Mouse (Mus musculus) left cerebral cortex, adult 2 months (tissue): ENCODE data around the gene Syt5. TPM values are rescaled to one million over a fixed set of nuclear protein-coding genes. Genes with fewer than 3 reads are reported as not detected.
A peak's percentile ranks its signal among the peaks of the same experiment; 100 is the strongest.
"Not testable (repeated sequence)": the region's sequence is repeated elsewhere in the genome, so short reads cannot be mapped to it uniquely, and the experiment has no call there.

Source experiments
- DNase-seq, 2 experiments: peaks; one replicate each; pipeline ENCODE4 v3.0.0; 2021 to 2022; ENCODE audit warnings: low spot score in 2 of 2, mixed read lengths in 1 of 2; ENCODE audit errors: extremely low spot score in 1 of 2
- H3K27ac ChIP-seq: fragments of 200-600 bp; 2 replicates; pipeline ENCODE4 v1.8.1; 2022
- H3K4me3 ChIP-seq: fragments of 200-600 bp; 2 replicates; pipeline ENCODE4 v1.8.1; 2022
- CTCF ChIP-seq: fragments of 200-600 bp; IDR thresholded peaks from 2 replicates; pipeline ENCODE4 v1.8.1; 2022; ENCODE audit warnings: antibody characterized with exemption, mild to moderate bottlenecking, moderate library complexity
- intact Hi-C: fragments of 180-260 bp; cut with DNase I; formaldehyde crosslinking; loops from one replicate; pipeline ENCODE4 v1.15.1; 2025
- long read RNA-seq, 2 experiments: library from polyadenylated mRNA; stranded (forward); transcript quantifications; one replicate each; pipeline ENCODE4 v2.0.0; 2021; ENCODE audit warnings: borderline mapping rate in 2 of 2
- total RNA-seq, 2 experiments: library from RNA; stranded (reverse); gene quantifications; 2 replicates each; pipeline ENCODE4 v1.2.3; 2021

The Syt5 gene
- 100 to 1,000 TPM; 270 to 272 TPM for total RNA-seq
- long read RNA-seq, experiment 1, transcript Syt5-201 (8 exons, 1,750 nt), result major isoform, 42 of 209 reads
- long read RNA-seq, experiment 1, partial matches to known transcripts, result 15 of 209 reads
- long read RNA-seq, experiment 1, other reads (novel, unspliced or antisense), result 152 of 209 reads
- long read RNA-seq, experiment 2, transcript Syt5-201 (8 exons, 1,750 nt), result major isoform, 32 of 130 reads
- long read RNA-seq, experiment 2, partial matches to known transcripts, result 15 of 130 reads
- long read RNA-seq, experiment 2, other reads (novel, unspliced or antisense), result 83 of 130 reads

GRCm38 (mm10) chr7:4547221-4547641 lies at the start of gene Syt5:
TSS of gene Syt5 (minus strand) at chr7:4547541.
- intact Hi-C loops, result no loop called here
- no peak for TF ChIP-seq CTCF
- H3K4me3 ChIP-seq, result peak within 1 kb of the TSS; percentile 67
- DNase-seq, result peak; percentile 67 to 79
- peak within 1 kb of the TSS; percentile 97 for H3K27ac ChIP-seq

GRCm38 (mm10) chr7:4597046-4597445 lies 49.7 kb upstream of the Syt5 start:
- H3K4me3 ChIP-seq, DNase-seq, intact Hi-C loops, H3K27ac ChIP-seq: not testable (repeated sequence)

DNA sequence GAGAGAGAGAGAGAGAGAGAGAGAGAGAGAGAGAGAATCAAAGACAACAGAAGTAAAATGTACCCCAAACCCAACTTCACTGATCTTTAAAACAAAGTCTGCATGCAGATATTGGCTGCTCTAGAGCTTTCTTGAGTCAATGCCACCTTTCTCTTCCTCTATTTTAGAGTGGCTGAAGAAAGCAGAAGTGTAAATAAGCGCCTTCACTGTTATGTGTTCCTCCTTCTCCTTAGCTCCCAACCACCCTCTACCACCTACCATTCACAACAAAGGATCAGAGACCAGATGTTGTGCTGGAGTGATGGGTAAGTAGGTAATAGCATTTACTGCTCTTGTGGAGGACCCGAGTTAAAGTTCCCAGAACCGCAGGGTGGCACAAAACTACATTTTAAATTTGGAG lies 34.1 kb upstream of the Syt5 start:
- DNase-seq, H3K27ac ChIP-seq, intact Hi-C loops, H3K4me3 ChIP-seq: not testable (repeated sequence)

DNA sequence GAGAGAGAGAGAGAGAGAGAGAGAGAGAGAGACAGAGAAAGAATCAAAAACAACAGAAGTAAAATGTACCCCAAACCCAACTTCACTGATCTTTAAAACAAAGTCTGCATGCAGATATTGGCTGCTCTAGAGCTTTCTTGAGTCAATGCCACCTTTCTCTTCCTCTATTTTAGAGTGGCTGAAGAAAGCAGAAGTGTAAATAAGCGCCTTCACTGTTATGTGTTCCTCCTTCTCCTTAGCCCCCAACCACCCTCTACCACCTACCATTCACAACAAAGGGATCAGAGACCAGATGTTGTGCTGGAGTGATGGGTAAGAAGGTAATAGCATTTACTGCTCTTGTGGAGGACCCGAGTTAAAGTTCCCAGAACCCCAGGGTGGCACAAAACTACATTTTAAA lies 25.0 kb upstream of the Syt5 start:
- intact Hi-C loops, DNase-seq, H3K4me3 ChIP-seq, H3K27ac ChIP-seq: not testable (repeated sequence)

- no peak for DNase-seq
- TF ChIP-seq CTCF, result no peak; the same call in 1 of the 2 replicates
- H3K4me3 ChIP-seq, result no peak overlapping the region
- H3K27ac ChIP-seq, result no peak overlapping the region
- intact Hi-C loops, result loop anchor here (5.0 kb wide), 1 partner anchor 60 kb away; no protein-coding TSS in a partner anchor
Measured at GRCm38 (mm10) chr7:4562660-4563059, 15.3 kb upstream of the Syt5 start.

- no peak for TF ChIP-seq CTCF
- intact Hi-C loops, result loop anchor here (5.0 to 10.0 kb wide), 4 partner anchors 235 to 498 kb away; partner anchors contain the start of genes Rpl28 and Zfp580
- DNase-seq, result no peak
- no peak overlapping the region for H3K27ac ChIP-seq
- H3K4me3 ChIP-seq, result no peak overlapping the region
Measured at GRCm38 (mm10) chr7:4557167-4557560, 9.8 kb upstream of the Syt5 start.

DNA sequence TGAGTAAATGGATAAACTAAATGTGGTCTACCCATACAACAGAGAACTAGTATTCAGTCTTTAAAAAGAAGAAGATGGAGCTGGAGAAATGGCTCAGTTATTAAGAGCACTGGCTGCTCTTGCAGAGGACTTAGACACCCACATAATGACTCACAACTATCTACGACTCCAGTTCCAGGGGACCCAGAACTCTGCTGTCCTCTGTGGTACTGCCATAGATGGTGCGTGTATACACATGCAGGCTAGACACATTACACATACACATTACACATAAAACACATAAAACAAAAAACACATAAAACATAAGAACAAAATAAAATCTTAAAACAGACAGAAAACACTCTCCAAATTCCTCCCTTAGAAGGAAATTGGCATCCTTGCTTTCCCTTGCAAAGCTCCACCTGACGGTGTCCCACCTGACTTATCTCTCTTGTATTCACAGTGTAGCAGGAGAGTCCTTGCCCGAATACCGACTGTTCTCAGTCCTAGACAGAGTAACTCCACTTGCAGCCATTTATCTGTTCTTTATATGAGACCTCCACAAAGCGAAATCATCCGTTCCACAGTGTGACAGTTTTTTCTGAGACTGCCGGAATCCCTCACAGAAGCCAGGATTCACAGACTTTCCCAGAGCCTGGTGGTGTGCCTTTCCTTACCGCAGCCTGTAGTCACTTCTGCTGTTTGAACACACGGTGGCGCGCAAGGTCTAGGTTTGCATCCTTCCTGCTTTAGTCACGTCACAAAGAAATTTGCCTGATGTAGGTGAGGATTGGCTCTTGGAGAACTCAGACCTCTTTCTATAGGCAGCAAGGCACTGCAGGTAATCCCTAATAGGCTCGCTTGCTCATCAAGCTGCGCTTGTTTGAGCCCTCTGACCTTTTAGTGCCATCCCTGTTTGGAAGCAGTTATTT lies 9.2 kb upstream of the Syt5 start:
- DNase-seq, result peak; percentile 80 to 84
- H3K4me3 ChIP-seq, result no peak overlapping the region
- 0 out of 2 replicates have a peak overlapping the region, but pooled peaks have one; percentile 9 for H3K27ac ChIP-seq
- intact Hi-C loops, result loop anchor here (5.0 to 10.0 kb wide), 4 partner anchors 236 to 498 kb away; partner anchors contain the start of genes Rpl28 and Zfp580
- peak; percentile 93 for TF ChIP-seq CTCF

GRCm38 (mm10) chr7:4546591-4547131 lies 680 bp downstream of the Syt5 start:
- Histone ChIP-seq H3K4me3 (peak overlapping the region; percentile 67), H3K27ac (peak overlapping the region; percentile 97)
- DNase-seq, result peak; percentile 95 to 98
- intact Hi-C loops, result no loop called here
- TF ChIP-seq CTCF, result no peak; the same call in 1 of the 2 replicates

- Histone ChIP-seq H3K4me3 (peak overlapping the region; percentile 67), H3K27ac (peak overlapping the region; percentile 97)
- DNase-seq, result no peak
- TF ChIP-seq CTCF, result no peak
- intact Hi-C loops, result no loop called here
Measured at GRCm38 (mm10) chr7:4546050-4546449, 1.3 kb downstream of the Syt5 start.

DNA sequence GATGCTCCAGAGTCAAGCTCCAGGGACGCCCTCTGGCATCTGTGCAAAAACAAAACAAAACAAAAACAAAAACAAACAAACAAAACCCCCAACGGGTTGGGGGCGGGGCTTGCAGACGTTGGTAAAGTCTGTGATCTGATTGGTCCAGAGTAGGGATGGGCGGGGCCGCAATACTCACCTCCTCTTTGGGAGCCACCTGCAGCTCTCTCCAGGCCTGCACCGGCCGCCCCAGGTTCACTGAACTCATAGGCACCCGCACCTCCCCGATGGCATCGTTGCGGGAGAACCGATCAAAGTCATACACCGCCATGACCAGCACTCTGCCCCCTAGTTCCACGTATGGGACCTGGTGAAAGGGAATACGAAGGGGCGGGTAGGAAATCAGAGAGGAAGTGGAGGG lies 5.3 kb downstream of the Syt5 start:
- no peak for DNase-seq
- intact Hi-C loops, result no loop called here
- TF ChIP-seq CTCF, result no peak
- no peak overlapping the region for H3K4me3 ChIP-seq
- no peak overlapping the region for H3K27ac ChIP-seq

GRCm38 (mm10) chr7:4541344-4541743 lies 6.0 kb downstream of the Syt5 start:
- no peak overlapping the region for H3K27ac ChIP-seq
- intact Hi-C loops, result no loop called here
- no peak for DNase-seq
- peak; percentile 29; the same call in 1 of the 2 replicates for TF ChIP-seq CTCF
- no peak overlapping the region for H3K4me3 ChIP-seq

DNA sequence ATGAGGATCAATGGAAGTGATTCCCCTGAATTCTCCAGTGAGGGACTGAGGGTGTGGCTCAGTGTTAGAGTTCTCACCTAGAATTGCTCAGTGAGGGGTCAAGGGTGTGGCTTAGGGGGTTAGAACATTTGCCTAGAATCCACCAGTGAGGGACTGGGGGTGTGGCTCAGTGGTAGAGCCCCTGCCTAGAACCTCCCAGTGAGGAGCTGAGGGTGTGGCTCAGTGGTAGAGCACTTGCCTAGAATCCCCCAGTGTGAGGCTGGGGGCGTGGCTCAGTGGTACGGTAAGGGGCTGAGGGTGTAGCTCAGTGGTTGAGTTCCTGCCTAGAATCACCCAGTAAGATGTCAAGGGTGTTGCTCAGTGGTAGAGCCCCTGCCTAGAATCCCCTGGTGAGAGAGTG lies 8.3 kb downstream of the Syt5 start:
- Histone ChIP-seq H3K4me3 (no peak overlapping the region), H3K27ac (no peak overlapping the region)
- intact Hi-C loops, result no loop called here
- DNase-seq, result no peak
- TF ChIP-seq CTCF, result no peak
